Mouse (Mus musculus): ENCODE measurements at regions not wholly inside any gene's neighbourhood (a gene's known extent, or its start where the extent isn't known, plus 50 kb on each side); places are given as distances from the start of the nearest gene placed in this dataset.

- peak; percentile 15 for DNase-seq (ENCODE audit: low spot score)
- no peaks in the 10 kb centered on the region for H3K9me3 ChIP-seq
- H3K27me3 ChIP-seq (replicated peaks; ENCODE audit: low read depth, poor library complexity, severe bottlenecking), result peaks cover 52% of the 10 kb centered on the region
- H3K27ac ChIP-seq (replicated peaks), result peak overlapping the region; percentile 40
- peaks cover 9% of the 10 kb centered on the region for H3K4me1 ChIP-seq
- WGBS, result 5% methylated on average over 8 of the region's 8 CpGs
- no peaks in the 10 kb centered on the region for H3K36me3 ChIP-seq (replicated peaks)
- H3K4me3 ChIP-seq, result peak overlapping the region; percentile 35
These were observed 66.3 kb downstream of the Ythdf1 start for GRCm38 (mm10) chr2:180854349-180855004.

GRCm38 (mm10) chr2:180847497-180847896, 70.8 kb upstream of the Bhlhe23 start:
- Histone ChIP-seq H3K27ac (replicated peaks) (no peak overlapping the region), H3K36me3 (replicated peaks) (no peaks in the 10 kb centered on the region), H3K4me3 (no peak overlapping the region), H3K9me3 (no peaks in the 10 kb centered on the region), H3K27me3 (replicated peaks; ENCODE audit: low read depth, poor library complexity, severe bottlenecking) (no peaks in the 10 kb centered on the region), H3K4me1 (no peaks in the 10 kb centered on the region)
- 77% methylated on average over 8 of the region's 8 CpGs for WGBS
- DNase-seq (ENCODE audit: low spot score), result no peak

GRCm38 (mm10) chr2:180845011-180845410, 68.3 kb upstream of the Bhlhe23 start:
- Histone ChIP-seq H3K9me3 (no peaks in the 10 kb centered on the region), H3K27me3 (replicated peaks; ENCODE audit: low read depth, poor library complexity, severe bottlenecking) (no peaks in the 10 kb centered on the region), H3K36me3 (replicated peaks) (no peaks in the 10 kb centered on the region), H3K27ac (replicated peaks) (no peak overlapping the region), H3K4me3 (no peak overlapping the region), H3K4me1 (no peaks in the 10 kb centered on the region)
- WGBS, result 28% methylated on average over 5 of the region's 5 CpGs
- DNase-seq (ENCODE audit: low spot score), result peak; percentile 13

- no peaks in the 10 kb centered on the region for H3K27me3 ChIP-seq (replicated peaks; ENCODE audit: low read depth, poor library complexity, severe bottlenecking)
- H3K4me3 ChIP-seq, result no peak overlapping the region
- no peaks in the 10 kb centered on the region for H3K36me3 ChIP-seq (replicated peaks)
- H3K9me3 ChIP-seq, result no peaks in the 10 kb centered on the region
- no peak overlapping the region for H3K27ac ChIP-seq (replicated peaks)
- H3K4me1 ChIP-seq, result no peaks in the 10 kb centered on the region
- WGBS, result 78% methylated on average over 2 of the region's 2 CpGs
- DNase-seq (ENCODE audit: low spot score), result no peak
These were observed 67.0 kb upstream of the Bhlhe23 start for GRCm38 (mm10) chr2:180843669-180844068.

- no peak overlapping the region for H3K27ac ChIP-seq (replicated peaks)
- no peaks in the 10 kb centered on the region for H3K36me3 ChIP-seq (replicated peaks)
- H3K27me3 ChIP-seq (replicated peaks; ENCODE audit: low read depth, poor library complexity, severe bottlenecking), result no peaks in the 10 kb centered on the region
- WGBS, result 76% methylated on average over 4 of the region's 4 CpGs
- no peaks in the 10 kb centered on the region for H3K9me3 ChIP-seq
- H3K4me1 ChIP-seq, result no peaks in the 10 kb centered on the region
- DNase-seq (ENCODE audit: low spot score), result no peak
- H3K4me3 ChIP-seq, result no peak overlapping the region
These were observed 62.4 kb upstream of the Bhlhe23 start for GRCm38 (mm10) chr2:180839126-180839525.

- Histone ChIP-seq H3K9me3 (no peaks in the 10 kb centered on the region), H3K27ac (replicated peaks) (no peak overlapping the region), H3K4me1 (no peaks in the 10 kb centered on the region), H3K36me3 (replicated peaks) (no peaks in the 10 kb centered on the region), H3K27me3 (replicated peaks; ENCODE audit: low read depth, poor library complexity, severe bottlenecking) (no peaks in the 10 kb centered on the region), H3K4me3 (no peak overlapping the region)
- 77% methylated on average over 3 of the region's 3 CpGs for WGBS
- no peak for DNase-seq (ENCODE audit: low spot score)
These were observed 61.3 kb upstream of the Bhlhe23 start for GRCm38 (mm10) chr2:180837996-180838395.

- DNase-seq (ENCODE audit: low spot score), result no peak
- Histone ChIP-seq H3K4me3 (no peak overlapping the region), H3K27me3 (replicated peaks; ENCODE audit: low read depth, poor library complexity, severe bottlenecking) (no peaks in the 10 kb centered on the region), H3K4me1 (no peaks in the 10 kb centered on the region), H3K27ac (replicated peaks) (no peak overlapping the region), H3K9me3 (no peaks in the 10 kb centered on the region), H3K36me3 (replicated peaks) (no peaks in the 10 kb centered on the region)
- WGBS, result 80% methylated on average over 9 of the region's 9 CpGs
These were observed 60.7 kb upstream of the Bhlhe23 start for GRCm38 (mm10) chr2:180837318-180837920.

GRCm38 (mm10) chr2:180835936-180836602, 59.4 kb upstream of the Bhlhe23 start:
- no peaks in the 10 kb centered on the region for H3K27me3 ChIP-seq (replicated peaks; ENCODE audit: low read depth, poor library complexity, severe bottlenecking)
- no peak overlapping the region for H3K27ac ChIP-seq (replicated peaks)
- no peaks in the 10 kb centered on the region for H3K4me1 ChIP-seq
- no peaks in the 10 kb centered on the region for H3K36me3 ChIP-seq (replicated peaks)
- H3K4me3 ChIP-seq, result no peak overlapping the region
- DNase-seq (ENCODE audit: low spot score), result no peak
- no peaks in the 10 kb centered on the region for H3K9me3 ChIP-seq
- WGBS, result 74% methylated on average over 6 of the region's 6 CpGs

- H3K36me3 ChIP-seq (replicated peaks), result no peaks in the 10 kb centered on the region
- no peak for DNase-seq (ENCODE audit: low spot score)
- H3K27me3 ChIP-seq (replicated peaks; ENCODE audit: low read depth, poor library complexity, severe bottlenecking), result no peaks in the 10 kb centered on the region
- no peaks in the 10 kb centered on the region for H3K9me3 ChIP-seq
- H3K4me3 ChIP-seq, result no peak overlapping the region
- no peaks in the 10 kb centered on the region for H3K4me1 ChIP-seq
- 88% methylated on average over 7 of the region's 7 CpGs for WGBS
- no peak overlapping the region for H3K27ac ChIP-seq (replicated peaks)
These were observed 56.0 kb upstream of the Bhlhe23 start for GRCm38 (mm10) chr2:180832711-180833110.

GRCm38 (mm10) chr2:180830607-180831006, 53.9 kb upstream of the Bhlhe23 start:
- WGBS, result 58% methylated on average over 2 of the region's 2 CpGs
- Histone ChIP-seq H3K4me3 (no peak overlapping the region), H3K27me3 (replicated peaks; ENCODE audit: low read depth, poor library complexity, severe bottlenecking) (0 out of 2 replicates have a peak, but pooled peaks cover 3% of the 10 kb centered on the region), H3K9me3 (no peaks in the 10 kb centered on the region), H3K4me1 (peaks cover 2% of the 10 kb centered on the region; the same call in 1 of the 2 replicates), H3K36me3 (replicated peaks) (no peaks in the 10 kb centered on the region), H3K27ac (replicated peaks) (no peak overlapping the region)
- DNase-seq (ENCODE audit: low spot score), result no peak

GRCm38 (mm10) chr2:180828086-180828485, 51.4 kb upstream of the Bhlhe23 start:
- no peaks in the 10 kb centered on the region for H3K36me3 ChIP-seq (replicated peaks)
- no peak for DNase-seq (ENCODE audit: low spot score)
- peaks cover 6% of the 10 kb centered on the region; the same call in 1 of the 2 replicates for H3K4me1 ChIP-seq
- no peak overlapping the region for H3K4me3 ChIP-seq
- H3K27me3 ChIP-seq (replicated peaks; ENCODE audit: low read depth, poor library complexity, severe bottlenecking), result 0 out of 2 replicates have a peak, but pooled peaks cover 3% of the 10 kb centered on the region
- H3K27ac ChIP-seq (replicated peaks), result no peak overlapping the region
- H3K9me3 ChIP-seq, result no peaks in the 10 kb centered on the region
- WGBS, result 78% methylated on average over 2 of the region's 2 CpGs

GRCm38 (mm10) chr2:180826742-180827141, 50.0 kb upstream of the Bhlhe23 start:
- 93% methylated on average over 1 of the region's 1 CpGs for WGBS
- Histone ChIP-seq H3K27ac (replicated peaks) (no peak overlapping the region), H3K9me3 (no peaks in the 10 kb centered on the region), H3K4me1 (peaks cover 12% of the 10 kb centered on the region), H3K36me3 (replicated peaks) (no peaks in the 10 kb centered on the region), H3K27me3 (replicated peaks; ENCODE audit: low read depth, poor library complexity, severe bottlenecking) (0 out of 2 replicates have a peak, but pooled peaks cover 3% of the 10 kb centered on the region), H3K4me3 (no peak overlapping the region)
- no peak for DNase-seq (ENCODE audit: low spot score)
